16 mouse cellular contexts compared by ENCODE assay signal in genomic region chr2:170329921-170330320, GRCm38 (mm10).
DNase-seq lines count a peak whose midpoint lies in the region; ATAC-seq and TF ChIP-seq lines count a peak whose summit lies in the region.
"Had no signal": no experiment of that assay in that cellular context is flagged by ENCODE, and none has a peak within 500 bp of the region (broad histone marks: within the 10 kb centered on the region; RNA-seq: fewer than 3 reads in every experiment).

No protein-coding gene starts in this region.

- peak; percentile 30 for DNase-seq in kidney, adult 9 months
- no peak for DNase-seq in left cerebral cortex, postnatal 25 days (ENCODE audit: low spot score in 2 of 2)
- no peak for DNase-seq in thymus, adult 2 months
- no peak for DNase-seq in thymus, postnatal 10 days (ENCODE audit: low spot score in 2 of 2)
- DNase-seq: cerebellum, postnatal 25 days; left cerebral cortex, postnatal 4 days; right cerebral cortex, postnatal 4 days; thymus, postnatal 25 days had no signal

- H3K4me1 ChIP-seq in kidney, embryonic 14.5 days (ENCODE audit: control insufficient read depth, insufficient read depth, low read length): no peaks in the 10 kb centered on the region
- H3K4me1 ChIP-seq in brown adipose tissue, adult 24 weeks (ENCODE audit: control insufficient read depth, insufficient read depth, insufficient read length, low read length): peaks cover 8% of the 10 kb centered on the region; the same call in 1 of the 2 replicates
- 0 out of 2 replicates have a peak, but pooled peaks cover 3% of the 10 kb centered on the region for H3K4me1 ChIP-seq in heart, embryonic 15.5 days (replicated peaks)
- peaks cover 9% of the 10 kb centered on the region for H3K4me1 ChIP-seq in thymus, adult 2 months (replicated peaks; ENCODE audit: control insufficient read depth, insufficient read depth, low read length)
- H3K4me1 ChIP-seq: forebrain, embryonic 15.5 days had no signal

- no peak overlapping the region for H3K4me3 ChIP-seq in kidney, embryonic 14.5 days (ENCODE audit: low read length)
- no peak overlapping the region for H3K4me3 ChIP-seq in brown adipose tissue, adult 24 weeks (ENCODE audit: insufficient read depth, low read depth, low read length)
- H3K4me3 ChIP-seq in heart, embryonic 15.5 days: no peak overlapping the region
- H3K4me3 ChIP-seq in thymus, adult 2 months (ENCODE audit: control insufficient read depth, insufficient read depth, low read length): no peak overlapping the region
- H3K4me3 ChIP-seq: embryonic facial prominence, embryonic 15.5 days; forebrain, embryonic 15.5 days had no signal

- H3K4me2 ChIP-seq in kidney, embryonic 14.5 days (replicated peaks; ENCODE audit: low read depth, low read length): no peak overlapping the region
- no peak overlapping the region for H3K4me2 ChIP-seq in heart, embryonic 15.5 days
- H3K4me2 ChIP-seq: embryonic facial prominence, embryonic 15.5 days; forebrain, embryonic 15.5 days had no signal

- no peak overlapping the region for H3K9ac ChIP-seq in kidney, embryonic 14.5 days (ENCODE audit: low read depth, low read length)
- no peak overlapping the region for H3K9ac ChIP-seq in heart, embryonic 15.5 days
- H3K9ac ChIP-seq: embryonic facial prominence, embryonic 15.5 days; forebrain, embryonic 15.5 days had no signal

- TF ChIP-seq POLR2A in thymus, adult 2 months (IDR thresholded peaks at IDR 0.05; ENCODE audit: control insufficient read depth, extremely low read depth, insufficient read depth, low read length, poor library complexity): no peak

- H3K9me3 ChIP-seq in kidney, embryonic 14.5 days (ENCODE audit: control insufficient read depth, low read length): no peaks in the 10 kb centered on the region
- H3K9me3 ChIP-seq in heart, embryonic 15.5 days (replicated peaks): no peaks in the 10 kb centered on the region
- H3K9me3 ChIP-seq: embryonic facial prominence, embryonic 15.5 days; forebrain, embryonic 15.5 days had no signal

- TF ChIP-seq CTCF in thymus, adult 2 months (IDR thresholded peaks at IDR 0.05; ENCODE audit: borderline replicate concordance, control insufficient read depth, extremely low read depth, insufficient read depth, low read length, poor library complexity): no peak

- ATAC-seq in kidney, embryonic 14.5 days (ENCODE audit: low FRiP score, low TSS enrichment): no peak
- peak; percentile 48 for ATAC-seq in heart, embryonic 15.5 days (replicated peaks; ENCODE audit: insufficient number of reproducible peaks, insufficient read depth, low FRiP score, low read depth)
- peak; percentile 63 for ATAC-seq in megakaryocyte progenitor cell, adult 5-6 weeks (replicated peaks; ENCODE audit: poor library complexity)
- ATAC-seq: forebrain, embryonic 15.5 days; inflammation-experienced regulatory T-cells, adult 6 months had no signal

- no peak overlapping the region for H3K27ac ChIP-seq in kidney, embryonic 14.5 days (ENCODE audit: low read depth, low read length)
- H3K27ac ChIP-seq in brown adipose tissue, adult 24 weeks (replicated peaks; ENCODE audit: low read depth, low read length): peak overlapping the region; percentile 65
- peak overlapping the region; percentile 49 for H3K27ac ChIP-seq in heart, embryonic 15.5 days
- H3K27ac ChIP-seq in thymus, adult 2 months (ENCODE audit: control insufficient read depth, insufficient read depth, low read length): no peak overlapping the region
- H3K27ac ChIP-seq: embryonic facial prominence, embryonic 15.5 days; forebrain, embryonic 15.5 days had no signal

- H3K36me3 ChIP-seq in kidney, embryonic 14.5 days (ENCODE audit: control insufficient read depth, insufficient read depth, low read length): no peaks in the 10 kb centered on the region
- no peaks in the 10 kb centered on the region for H3K36me3 ChIP-seq in heart, embryonic 15.5 days
- no peaks in the 10 kb centered on the region for H3K36me3 ChIP-seq in thymus, adult 2 months (ENCODE audit: control insufficient read depth, insufficient read depth, low read length)
- H3K36me3 ChIP-seq: embryonic facial prominence, embryonic 15.5 days; forebrain, embryonic 15.5 days; G1E had no signal

- H3K27me3 ChIP-seq in kidney, embryonic 14.5 days (ENCODE audit: control insufficient read depth, insufficient read depth, low read length): no peaks in the 10 kb centered on the region
- H3K27me3 ChIP-seq in heart, embryonic 15.5 days: peaks cover 3% of the 10 kb centered on the region; the same call in 1 of the 2 replicates
- H3K27me3 ChIP-seq in thymus, adult 2 months (ENCODE audit: control insufficient read depth, insufficient read depth, low read length): no peaks in the 10 kb centered on the region
- H3K27me3 ChIP-seq: embryonic facial prominence, embryonic 15.5 days; forebrain, embryonic 15.5 days had no signal

- intact Hi-C loops in left cerebral cortex, postnatal 25 days (cut with DNase I): no loop called here

- WGBS in kidney, embryonic 14.5 days: 84% methylated on average over 13 of the region's 13 CpGs
- 60% methylated on average over 13 of the region's 13 CpGs for WGBS in heart, embryonic 15.5 days
- WGBS in thymus, adult 2 months: 68% methylated on average over 13 of the region's 13 CpGs

Comparison
In these comparisons a context has a peak if more than half of its experiments do, and no peak if none do; other contexts are left out.
1. H3K27ac ChIP-seq: peak in brown adipose tissue, adult 24 weeks (single experiment) and heart, embryonic 15.5 days (single experiment); none in kidney, embryonic 14.5 days (single experiment) and thymus, adult 2 months (single experiment).